Mouse (Mus musculus) heart, adult 2 months (tissue): ENCODE data around the gene Cnn2.

Source experiments
- CTCF ChIP-seq: fragments of 200-600 bp; IDR thresholded peaks from 2 replicates; pipeline ENCODE4 v1.8.1; 2022; ENCODE audit warnings: antibody characterized with exemption, mild to moderate bottlenecking, moderate library complexity
- EP300 ChIP-seq: fragments of 200-500 bp; IDR thresholded peaks from 2 replicates; pipeline ENCODE4 v1.6.1; 2011; ENCODE audit warnings: low read depth, low read length, control low read depth; ENCODE audit not compliant: insufficient read depth

- TF ChIP-seq CTCF (no peak), EP300 (no peak)
Measured at GRCm38 (mm10) chr10:80004233-80004705, 15.9 kb downstream of the Cnn2 start.
